Mouse (Mus musculus) liver, postnatal 0 days (tissue): ENCODE results near the gene Map4k5.

Experiments
- CTCF ChIP-seq: sonication (generic); IDR thresholded peaks from 2 replicates; pipeline ENCODE4 v1.5.1; 2016; ENCODE audit warnings: antibody characterized with exemption, low read depth
- EP300 ChIP-seq: IDR thresholded peaks from 2 replicates; pipeline ENCODE4 v1.6.1; 2016; ENCODE audit warnings: antibody characterized with exemption, low read depth, mild to moderate bottlenecking

GRCm38 (mm10) chr12:69926716-69927115 is 33.7 kb upstream of the Map4k5 start:
- TF ChIP-seq CTCF (no peak), EP300 (no peak)
